Mouse (Mus musculus): Measurements from ENCODE around the gene Sowahb.

The Sowahb gene

DNA sequence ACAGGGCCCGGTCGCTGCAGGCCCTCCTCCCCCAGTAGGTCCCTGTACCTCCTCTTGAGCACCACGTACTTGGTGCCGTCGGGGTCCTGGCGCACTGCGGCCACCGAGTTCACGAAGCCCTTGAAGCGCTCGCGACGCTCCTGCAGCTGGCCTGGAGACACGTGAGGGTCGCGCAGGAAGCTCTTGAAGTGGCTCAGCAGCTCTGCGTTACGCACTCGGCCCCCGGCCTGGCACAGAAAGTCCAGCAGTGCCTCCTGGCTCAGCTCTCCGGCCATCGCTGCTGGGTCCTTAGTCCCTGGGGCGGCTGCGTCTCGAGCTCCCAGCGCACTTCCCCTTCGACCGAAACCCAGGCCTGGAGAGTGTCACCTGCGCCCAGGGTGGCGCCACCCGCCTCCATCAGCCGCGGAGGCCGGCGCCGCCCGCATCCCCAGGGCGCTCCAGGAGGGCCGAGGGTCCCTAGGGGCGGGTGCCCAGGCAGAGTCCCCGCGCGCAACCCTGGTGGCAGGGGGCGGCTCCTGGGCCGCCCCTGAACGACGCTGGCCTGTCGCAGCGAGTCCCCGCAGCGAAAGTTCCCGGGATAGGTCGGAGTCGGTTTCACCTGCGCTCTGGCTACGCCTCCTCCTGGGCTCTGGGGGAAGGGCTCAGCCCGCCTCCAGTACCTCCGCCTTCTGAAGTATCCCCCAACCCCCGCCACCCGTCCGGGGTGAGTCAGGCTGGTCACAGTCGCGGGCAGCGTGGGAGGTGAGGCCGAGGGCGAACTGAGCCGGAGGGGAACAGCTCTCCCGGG is at the start of gene Sowahb:
TSS of gene Sowahb (minus strand) at position 439 of the 787 bp plus-strand sequence.
- no peak for DNase-seq (ENCODE audit: low read depth, low spot score)

DNA sequence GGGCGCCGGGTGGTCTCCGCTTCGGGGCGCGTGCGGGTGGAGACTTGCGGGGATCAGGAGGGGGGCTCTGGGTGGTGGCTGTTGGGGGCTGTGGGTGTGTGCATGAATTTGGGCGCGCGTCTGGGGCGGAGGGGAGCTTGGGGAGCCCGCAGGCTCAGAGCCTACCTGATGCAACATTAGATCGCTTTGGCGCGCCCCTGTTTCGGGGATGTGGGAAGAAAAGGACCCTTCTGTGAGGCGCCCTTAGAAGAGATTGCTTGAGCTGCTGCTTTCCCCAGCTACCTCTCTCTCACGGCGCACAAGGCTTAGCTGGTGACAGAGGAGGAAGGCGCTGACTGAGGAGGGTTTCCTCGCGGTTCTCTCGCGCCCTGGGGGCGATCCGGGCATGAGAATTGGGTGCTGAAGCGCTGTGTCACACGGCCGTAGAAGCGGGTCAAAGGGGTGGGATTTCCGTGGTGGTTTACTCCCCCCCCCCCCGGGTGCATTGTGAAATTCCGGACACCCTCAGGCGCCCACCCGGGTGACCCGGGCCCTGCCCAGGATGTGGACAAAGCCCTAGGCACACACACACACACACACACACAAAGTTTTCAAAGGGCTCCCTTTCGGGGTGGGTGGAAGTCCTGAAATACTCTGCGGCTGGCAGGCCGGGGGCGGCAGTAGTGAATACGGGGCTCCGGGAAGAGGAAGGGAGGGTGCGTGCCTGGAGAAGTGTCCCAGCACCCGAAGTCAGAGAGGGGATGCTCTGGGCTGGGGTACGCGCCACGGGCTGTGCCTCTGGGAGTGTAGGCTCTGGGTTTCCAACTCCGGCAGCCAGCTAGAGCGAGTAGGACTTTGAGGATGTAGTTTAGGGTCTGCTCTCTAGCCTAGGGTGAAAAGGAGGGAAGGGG is 49.1 kb upstream of the Sowahb start:
- peak; percentile 37 for DNase-seq (ENCODE audit: low read depth, low spot score)

DNA sequence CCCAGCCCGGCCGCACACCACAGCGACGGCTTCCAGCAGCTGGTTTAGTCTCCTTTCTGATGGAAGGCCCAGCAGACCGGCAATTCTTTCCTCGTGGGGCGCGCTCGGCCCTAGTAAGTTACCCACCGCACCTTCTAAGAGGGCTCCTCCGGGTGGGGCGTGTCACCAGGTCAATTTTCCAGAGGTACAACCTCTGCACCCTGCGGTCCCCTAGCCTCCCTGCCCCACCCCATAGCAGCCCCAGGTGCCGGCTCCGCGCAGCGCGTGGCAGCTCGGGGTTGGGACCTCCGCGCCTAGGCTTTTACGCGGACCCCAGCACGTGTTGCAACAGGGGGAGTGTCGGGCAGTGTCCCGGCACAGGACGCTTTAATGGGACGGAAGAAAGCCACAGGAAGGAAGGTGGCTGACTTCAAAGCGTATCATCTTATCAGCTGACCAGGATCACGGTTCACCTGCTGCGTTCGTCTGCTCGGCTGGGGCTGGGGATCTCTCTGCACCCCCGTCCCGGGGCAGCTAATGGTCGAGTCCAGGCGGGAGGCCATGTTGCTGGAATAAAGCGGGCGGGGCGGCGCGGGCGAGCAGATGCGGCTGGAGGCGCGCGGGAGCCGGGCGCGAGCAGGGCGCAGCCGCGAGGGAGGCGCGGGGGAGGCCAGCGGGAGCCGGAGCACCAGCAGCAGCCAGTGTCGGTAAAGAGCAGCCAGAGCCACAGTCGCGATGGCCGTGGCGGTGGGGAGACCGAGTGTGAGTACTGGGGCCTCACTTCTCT is 48.2 kb upstream of the Sowahb start, which contains the start of gene Sept11:
TSS of gene Sept11 (plus strand) at position 581 of the 766 bp plus-strand sequence.
- peak; percentile 89 for DNase-seq (ENCODE audit: low read depth, low spot score)

DNA sequence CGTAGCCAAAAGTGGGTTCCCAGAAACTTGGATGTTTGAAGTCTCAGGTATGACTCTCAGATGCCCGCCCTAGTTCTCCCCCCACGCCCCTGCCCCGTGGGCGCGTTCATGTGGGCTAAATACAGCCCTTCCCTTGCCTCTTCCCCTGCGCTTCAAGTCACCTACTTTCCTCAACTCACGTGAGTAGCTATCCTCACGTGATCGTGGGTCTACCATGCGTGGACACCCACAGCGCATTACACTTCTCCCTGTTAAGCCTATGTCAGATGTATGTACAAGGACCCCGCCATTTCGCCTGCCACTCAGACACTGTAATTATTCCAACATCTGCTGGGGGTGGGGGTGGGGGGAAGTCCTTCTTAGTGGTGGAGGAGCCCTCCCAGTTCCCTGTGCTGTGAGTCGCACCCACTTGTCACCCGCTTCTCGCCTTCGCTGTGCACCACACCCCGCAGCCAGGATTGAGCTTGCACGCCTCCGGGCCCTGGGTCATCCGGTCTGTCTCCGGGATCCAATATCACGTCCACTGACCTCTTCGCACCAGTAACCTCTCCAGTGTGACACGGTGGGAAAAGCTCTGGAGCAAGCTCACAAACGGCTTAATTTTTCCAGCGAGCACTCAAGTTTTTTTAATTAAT is 47.4 kb upstream of the Sowahb start:
- peak; percentile 39 for DNase-seq (ENCODE audit: low read depth, low spot score)

DNA sequence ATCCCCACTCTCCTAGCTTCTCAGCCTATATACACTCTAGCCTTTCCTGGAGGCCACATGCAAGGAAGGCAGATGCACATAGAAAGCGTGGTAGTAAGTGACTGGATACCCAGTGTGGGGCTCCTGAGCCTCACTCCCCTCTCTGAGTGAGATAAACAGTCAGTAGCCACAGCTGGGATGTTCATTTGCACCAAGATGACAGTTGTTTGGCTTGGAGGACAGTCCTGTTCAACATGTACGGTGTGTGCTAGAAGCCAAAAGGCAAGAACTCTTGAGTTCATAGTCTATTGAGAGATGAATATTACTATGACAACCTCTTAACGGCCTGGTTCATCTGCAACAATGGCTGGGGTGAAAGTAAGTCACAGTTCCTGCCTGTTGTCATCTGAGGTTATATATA is 46.4 kb upstream of the Sowahb start:
- DNase-seq (ENCODE audit: low read depth, low spot score), result no peak

DNA sequence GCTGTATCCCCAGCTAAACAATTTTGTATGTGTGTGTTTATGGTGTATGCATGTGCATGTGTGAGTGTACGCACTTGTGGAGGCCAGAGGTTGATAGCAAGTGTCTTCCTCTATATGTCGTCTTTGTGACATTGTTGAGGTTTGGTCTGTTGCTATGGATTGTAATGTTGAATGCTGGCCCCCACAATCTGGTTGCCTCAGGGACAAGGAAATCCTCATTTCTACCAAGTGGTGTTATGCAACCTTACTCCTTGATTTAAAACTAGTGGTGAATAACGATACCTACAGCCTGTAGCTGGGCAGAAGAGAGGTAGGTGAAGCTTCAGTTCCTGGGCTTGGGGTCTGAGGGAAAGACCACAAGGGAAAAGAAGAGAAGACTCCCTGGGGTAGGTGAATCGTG is 41.1 kb upstream of the Sowahb start:
- DNase-seq (ENCODE audit: low read depth, low spot score), result no peak

DNA sequence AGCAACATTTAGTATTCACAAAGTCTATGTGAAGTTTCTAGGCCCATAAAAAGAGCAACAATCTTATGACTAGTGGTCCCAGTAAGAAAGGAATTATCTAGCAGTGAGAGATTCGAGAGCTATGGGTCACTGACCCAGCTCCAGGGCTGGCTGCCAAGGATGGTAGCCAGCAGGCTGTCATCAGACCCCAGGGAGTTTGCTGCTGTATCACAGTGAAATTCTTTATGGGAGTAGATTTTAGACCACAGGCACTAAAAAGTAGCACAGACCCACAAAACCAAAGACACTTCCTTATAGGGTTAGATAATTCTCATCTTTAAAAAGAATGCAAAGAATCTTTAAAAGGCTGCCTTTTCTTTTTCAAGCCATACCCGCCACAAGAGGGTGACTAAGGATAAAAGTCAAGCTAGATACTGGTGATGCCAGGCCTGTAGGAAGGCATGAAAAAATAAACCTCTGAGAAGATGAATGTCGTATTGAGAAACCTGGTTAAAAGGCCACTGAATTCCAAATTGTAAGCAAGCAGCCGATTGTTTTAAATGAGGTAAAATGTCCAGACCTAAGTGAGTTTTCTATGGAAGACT is 40.3 kb upstream of the Sowahb start:
- no peak for DNase-seq (ENCODE audit: low read depth, low spot score)

DNA sequence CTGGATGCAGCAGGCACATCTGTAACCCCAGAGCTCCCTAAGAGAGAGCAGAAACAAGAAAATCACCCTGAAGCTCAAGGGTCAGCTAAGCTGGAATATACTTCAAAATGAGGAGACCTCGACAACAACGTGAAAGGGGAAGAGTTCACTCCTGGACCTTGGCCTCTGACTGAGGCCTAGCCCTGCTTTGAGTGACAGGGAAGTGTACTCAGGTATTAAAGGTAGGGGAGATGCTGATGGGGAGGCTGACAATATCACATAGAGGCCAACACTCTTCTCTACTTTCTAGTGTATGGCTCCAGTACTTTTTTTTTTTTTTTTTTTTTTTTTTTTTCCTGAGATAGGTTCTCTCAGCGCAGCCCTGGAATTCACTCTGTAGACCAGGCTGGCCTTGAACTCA is 34.8 kb upstream of the Sowahb start:
- no peak for DNase-seq (ENCODE audit: low read depth, low spot score)

DNA sequence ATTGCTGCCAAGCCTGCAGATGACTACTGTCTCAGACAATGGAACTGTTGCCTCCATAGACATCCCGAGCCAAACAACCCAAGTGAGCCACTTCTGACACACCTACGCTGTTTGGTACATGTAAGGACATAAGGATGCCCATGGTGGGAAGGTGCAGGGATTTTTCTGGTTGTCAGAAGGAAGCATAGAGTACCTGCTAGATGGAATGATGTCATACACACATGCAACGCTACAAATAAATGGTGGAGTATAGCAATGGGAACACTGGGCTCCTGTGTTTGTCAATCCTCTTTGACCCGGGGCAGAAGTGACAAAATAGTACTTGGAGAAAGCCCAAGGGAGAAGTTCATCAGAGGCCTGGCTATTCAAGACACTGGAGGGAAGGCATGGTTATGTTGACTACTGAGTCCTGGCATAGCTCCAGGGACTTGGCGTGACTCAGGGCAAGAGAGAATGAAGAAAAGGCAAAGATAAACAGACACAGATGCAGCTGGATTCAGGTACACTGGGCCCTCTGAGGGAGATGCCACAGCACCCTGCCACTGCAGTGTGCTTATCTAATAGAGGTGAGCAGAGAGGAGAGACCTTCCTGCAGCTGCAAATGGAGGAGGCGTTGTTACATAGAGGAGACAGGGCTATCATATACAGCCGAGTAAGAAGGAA is 33.0 kb upstream of the Sowahb start:
- no peak for DNase-seq (ENCODE audit: low read depth, low spot score)

DNA sequence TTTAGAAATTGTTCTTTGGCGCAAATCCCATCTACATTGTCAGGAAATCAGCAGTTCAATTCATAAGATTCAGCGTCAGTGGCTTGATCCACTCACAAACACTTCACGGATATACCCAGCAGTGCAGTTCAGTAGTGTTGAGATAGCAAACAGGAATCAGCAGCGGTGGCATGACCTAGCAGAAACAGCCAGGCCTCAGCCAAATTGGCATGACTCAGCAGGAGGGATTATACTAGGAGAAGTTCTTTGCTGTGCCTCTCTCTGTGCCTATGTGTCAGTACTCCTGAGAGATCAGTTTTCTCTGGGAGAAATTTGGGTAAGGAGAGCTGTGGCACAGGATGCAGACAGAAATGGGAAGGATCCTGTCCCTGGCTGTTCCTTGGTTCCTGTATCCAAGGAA is 16.0 kb upstream of the Sowahb start:
- DNase-seq (ENCODE audit: low read depth, low spot score), result no peak

DNA sequence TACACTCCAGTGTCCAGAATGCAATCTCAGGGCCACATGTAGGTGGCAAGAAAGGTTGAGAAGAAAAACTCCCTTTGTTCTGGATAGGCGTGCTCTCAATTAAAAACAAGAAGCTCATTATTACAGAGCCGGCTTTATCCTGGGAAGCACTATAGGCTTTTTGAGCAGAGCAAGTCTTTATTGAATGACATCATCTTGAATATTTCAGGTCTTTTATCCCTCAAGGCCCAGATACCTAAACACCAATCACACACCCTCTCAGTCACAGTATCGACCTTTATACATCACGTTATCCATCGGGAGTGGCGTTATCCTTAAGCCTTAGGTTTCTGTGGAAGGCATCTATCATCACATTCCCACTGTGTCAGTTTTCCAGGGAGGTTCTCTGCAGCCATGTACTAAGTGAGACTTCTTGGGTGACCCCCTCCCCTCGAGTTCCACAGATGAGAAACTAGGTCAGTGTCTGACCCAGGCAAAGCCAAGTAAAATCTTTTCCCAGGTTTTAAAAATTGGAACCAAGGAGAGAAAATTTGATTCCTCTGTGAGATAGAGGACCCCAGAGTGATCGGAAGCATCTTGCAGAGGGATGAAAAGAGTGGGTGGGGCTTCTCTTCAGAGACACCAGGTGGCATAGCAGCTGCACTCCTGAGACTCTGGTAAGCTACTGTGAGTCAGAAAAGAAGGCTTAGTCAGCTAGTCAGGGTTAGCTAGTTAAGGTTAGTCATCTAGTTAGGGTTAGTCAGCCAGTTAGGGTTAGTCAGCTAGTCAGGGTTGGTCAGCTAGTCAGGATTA is 9.0 kb upstream of the Sowahb start:
- DNase-seq (ENCODE audit: low read depth, low spot score), result no peak

DNA sequence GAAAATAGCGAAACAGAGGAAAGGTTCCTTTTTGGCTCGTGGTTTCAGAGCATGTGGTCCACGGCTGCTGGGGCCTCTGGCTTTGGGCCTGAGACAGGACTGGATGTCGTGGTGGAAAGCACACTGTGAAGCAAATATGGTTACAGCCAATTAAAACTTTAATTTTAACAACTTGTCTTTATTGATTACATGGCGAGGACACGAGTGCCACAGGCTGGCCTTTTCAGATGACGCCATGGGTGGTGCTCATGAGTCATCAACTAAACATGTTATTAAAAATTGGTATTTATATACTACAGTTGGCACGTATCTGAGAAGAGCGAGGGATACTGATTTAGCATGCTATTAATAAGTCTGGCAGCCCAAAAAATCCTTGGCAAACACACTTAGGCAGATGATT is 7.1 kb upstream of the Sowahb start:
- no peak for DNase-seq (ENCODE audit: low read depth, low spot score)

DNA sequence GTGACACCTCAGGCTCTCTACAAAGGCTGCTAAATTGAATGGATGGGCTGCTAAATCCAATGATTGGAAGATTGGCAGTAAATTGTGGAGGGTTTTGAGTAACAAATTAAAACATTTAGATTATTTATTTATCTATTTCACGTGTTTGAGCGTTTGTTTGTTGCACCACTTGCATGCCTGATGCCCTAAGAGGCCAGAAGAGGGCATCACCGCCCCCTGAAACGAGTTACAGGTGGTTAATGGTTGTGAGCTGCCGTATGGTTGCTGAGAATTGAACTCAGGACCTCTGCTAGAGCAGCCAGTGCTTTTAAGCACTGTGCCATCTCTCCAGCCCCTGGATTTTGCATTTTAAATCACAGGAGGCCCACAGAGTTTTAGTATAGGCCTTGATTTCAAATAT is 6.2 kb upstream of the Sowahb start:
- DNase-seq (ENCODE audit: low read depth, low spot score), result no peak

DNA sequence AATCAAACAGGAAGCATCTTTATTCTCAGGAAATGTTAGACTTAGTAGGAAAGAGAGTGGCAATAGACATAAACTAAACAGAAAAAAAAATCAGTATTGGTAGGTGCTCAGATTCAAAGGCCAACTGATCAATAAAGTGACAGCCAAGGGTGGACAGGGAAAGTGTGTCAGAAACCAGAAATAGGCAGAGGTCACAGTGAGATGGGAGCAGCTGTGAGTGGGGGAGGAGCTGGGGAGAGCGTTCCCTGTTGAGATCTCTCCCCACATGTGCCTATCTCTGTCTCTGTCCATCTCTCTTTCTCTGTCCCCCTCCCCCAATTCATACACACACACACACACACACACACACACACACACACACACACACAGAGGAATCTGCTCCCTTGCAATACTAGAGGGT is 5.1 kb upstream of the Sowahb start:
- no peak for DNase-seq (ENCODE audit: low read depth, low spot score)

DNA sequence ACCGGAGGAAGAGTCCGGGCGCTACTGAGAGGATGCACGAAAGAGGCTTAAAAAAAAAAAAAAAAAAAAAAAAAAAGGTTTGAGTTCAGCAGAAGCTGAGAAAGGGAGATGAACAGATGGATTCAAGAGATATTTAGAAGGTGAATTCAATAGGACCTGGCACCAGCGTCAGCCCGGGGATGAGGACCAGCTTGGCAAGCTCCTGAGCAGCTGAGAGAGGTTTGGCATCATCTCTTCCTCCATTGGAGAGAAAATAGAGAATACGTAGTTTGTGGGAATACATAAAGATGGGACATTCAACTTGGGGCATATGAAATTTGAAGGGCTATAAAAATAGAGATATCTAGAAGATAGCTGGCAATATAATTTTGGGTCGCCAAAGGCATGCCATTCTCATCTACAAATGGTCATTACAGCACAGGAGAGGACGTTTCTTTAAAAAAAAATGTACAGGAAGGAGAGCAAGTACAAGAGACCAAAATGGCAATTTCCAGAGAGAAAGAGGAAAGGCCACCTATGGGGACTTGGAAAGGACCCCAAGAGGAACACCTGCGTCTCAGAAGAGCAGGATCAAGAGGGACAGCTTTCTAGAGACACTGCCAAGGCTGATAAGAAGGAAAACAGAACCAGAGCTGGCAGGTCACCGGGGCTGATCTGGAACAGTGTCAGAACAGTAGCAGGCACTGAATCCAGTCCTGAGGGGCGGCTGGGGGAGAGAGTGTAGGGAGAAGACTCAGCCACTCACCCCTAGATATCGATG is 3.8 kb upstream of the Sowahb start:
- DNase-seq (ENCODE audit: low read depth, low spot score), result no peak

DNA sequence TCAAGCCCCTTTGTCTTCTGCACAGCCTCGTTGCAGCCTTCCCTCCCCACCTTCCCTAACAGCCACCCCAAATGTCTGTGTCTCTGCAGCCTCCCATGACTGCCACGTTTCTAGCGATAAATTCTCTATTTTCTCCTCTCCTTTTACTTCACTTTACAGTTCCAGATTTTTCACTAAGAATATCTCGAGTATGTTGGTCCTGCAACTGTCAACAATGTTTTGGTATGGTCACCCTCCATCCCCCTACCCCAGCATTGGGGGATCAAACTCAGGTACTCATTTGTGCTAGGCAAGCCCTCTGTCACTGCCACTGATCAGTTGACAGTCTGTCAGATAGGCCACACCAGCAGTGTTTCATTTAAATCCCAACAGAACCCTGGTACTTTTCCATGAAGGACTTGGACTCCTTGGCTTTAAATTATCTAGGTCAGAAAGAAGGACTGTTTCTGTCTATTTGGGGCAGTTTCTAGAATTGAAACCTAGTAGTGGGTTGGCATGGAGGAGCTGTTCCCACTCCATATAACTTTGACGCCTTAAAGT is 1.6 kb upstream of the Sowahb start:
- no peak for DNase-seq (ENCODE audit: low read depth, low spot score)

DNA sequence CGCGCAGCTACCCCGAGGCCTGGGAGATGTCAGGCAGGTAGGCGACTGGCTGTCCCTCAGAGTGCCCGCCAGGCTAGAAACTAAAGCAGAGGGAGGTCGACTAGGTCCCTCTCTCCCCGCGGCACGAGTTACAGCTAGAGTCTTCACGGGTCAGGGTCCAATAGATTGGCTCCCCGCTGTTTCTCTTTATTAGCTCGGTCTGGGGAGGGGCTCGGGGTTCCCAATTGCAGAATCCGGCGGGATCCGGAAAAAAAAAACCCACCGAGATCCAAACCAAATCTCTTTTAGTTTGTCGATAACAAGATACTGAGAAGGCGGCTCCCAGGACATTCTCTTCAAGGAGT is 521 bp upstream of the Sowahb start:
- DNase-seq (ENCODE audit: low read depth, low spot score), result no peak

DNA sequence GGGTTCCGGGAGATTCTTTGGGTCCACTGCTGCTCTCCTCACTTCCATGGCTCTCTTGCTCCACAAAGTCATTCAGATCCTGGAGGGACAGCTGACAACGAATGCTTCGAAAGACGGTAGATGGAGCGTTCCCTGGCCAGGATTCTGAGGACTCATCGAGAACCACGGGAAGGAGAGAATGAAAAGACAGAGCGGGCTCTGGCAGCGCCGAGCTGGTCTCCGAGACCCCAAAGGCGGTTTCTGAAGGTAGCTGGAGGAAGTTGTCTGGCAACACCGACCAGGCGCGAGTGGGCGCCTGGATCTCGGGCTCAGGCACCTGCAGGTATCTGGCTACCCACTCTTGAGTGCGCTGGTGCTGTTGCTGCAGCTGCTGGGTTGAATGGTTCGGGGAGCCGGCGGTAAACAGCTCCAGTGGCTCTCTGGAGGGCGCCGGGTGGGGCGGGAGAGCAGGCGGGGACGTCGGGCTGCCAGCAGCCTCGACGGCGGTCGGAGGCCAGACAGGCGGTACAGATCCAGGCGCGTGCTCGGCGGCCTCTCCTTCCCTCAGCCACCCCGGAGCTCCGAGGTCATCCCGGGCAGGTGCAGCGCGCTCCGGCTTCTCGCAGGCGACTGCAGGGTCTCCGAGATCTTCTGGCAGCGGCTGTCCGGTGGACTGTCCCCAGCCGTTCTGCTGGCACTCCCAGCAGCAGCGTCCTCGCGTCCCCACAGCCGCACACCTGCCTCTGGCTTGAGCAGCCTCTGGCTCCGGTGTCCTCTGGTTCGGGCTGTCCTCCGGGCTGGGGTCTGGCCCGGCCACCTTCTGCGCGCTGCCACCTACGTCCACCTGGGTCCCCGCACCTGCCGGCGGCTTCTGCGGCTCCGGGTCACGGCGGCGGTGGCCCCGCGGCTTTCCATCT is 886 bp downstream of the Sowahb start:
- no peak for DNase-seq (ENCODE audit: low read depth, low spot score)

Measured in forelimb bud, embryonic 11.5 days (tissue).